Mouse (Mus musculus): ENCODE results near the gene Tex52. TPM values are rescaled to one million over a fixed set of nuclear protein-coding genes. Genes with fewer than 3 reads are reported as not detected.

Tex52 gene
- polyA plus RNA-seq, 1 experiment from 2014 or later, result 0.42 TPM

DNA sequence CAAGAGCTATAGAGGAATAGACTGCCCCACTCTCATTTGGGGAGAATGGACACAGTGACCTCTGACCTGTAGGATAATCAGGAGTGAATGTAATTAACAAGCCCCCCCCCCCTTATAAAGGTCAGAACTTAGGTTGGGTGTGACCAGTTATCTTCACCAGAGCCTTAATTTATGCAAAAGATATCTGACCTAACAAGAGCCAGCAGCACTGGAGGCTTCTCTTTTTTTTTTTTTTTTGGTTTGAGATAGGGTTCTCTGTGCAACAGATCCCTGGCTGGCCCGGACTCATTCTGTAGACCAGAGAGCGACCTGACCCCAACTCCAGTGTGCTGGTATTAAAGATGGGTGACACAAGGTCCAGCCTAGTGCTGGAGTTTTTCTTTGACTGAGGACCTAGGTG, 54.0 kb downstream of the Tex52 start:
- Histone ChIP-seq H3K4me2 (no peak overlapping the region), H3K27ac (ENCODE audit: low read depth, low read length) (no peak overlapping the region), H3K4me1 (ENCODE audit: control insufficient read depth, insufficient read depth, low read length) (no peaks in the 10 kb centered on the region), H3K9ac (ENCODE audit: low read depth, low read length) (no peak overlapping the region), H3K4me3 (ENCODE audit: low read depth, low read length) (no peak overlapping the region), H3K36me3 (ENCODE audit: control insufficient read depth, insufficient read depth, low read length) (peaks cover 51% of the 10 kb centered on the region), H3K27me3 (ENCODE audit: control insufficient read depth, insufficient read depth, low read length) (no peaks in the 10 kb centered on the region), H3K9me3 (replicated peaks; ENCODE audit: control insufficient read depth, low read length) (no peaks in the 10 kb centered on the region)
- 94% methylated on average over 2 of the region's 2 CpGs for WGBS (ENCODE audit: insufficient replicate concordance)
- no peak for ATAC-seq (replicated peaks; ENCODE audit: insufficient number of reproducible peaks, low FRiP score, low TSS enrichment)

DNA sequence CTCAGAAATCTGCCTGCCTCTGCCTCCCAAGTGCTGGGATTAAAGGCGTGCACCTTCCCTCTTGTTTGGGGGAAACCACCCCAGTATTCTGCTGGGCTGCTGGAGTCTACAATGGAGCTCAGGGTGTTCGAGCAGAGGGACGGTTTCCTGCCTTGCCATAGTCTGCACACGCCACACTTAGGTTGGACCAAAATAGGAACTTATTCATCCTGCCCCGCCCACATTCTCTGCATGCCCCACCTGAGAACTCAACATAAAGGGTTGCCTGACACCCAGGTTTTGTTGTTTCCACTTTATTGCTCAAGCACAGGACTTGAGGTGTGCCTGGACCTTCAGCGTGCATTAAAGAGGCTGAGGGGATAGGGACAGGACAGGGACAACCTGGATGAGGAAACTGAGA, 54.6 kb downstream of the Tex52 start:
- 87% methylated on average over 6 of the region's 6 CpGs for WGBS (ENCODE audit: insufficient replicate concordance)

DNA sequence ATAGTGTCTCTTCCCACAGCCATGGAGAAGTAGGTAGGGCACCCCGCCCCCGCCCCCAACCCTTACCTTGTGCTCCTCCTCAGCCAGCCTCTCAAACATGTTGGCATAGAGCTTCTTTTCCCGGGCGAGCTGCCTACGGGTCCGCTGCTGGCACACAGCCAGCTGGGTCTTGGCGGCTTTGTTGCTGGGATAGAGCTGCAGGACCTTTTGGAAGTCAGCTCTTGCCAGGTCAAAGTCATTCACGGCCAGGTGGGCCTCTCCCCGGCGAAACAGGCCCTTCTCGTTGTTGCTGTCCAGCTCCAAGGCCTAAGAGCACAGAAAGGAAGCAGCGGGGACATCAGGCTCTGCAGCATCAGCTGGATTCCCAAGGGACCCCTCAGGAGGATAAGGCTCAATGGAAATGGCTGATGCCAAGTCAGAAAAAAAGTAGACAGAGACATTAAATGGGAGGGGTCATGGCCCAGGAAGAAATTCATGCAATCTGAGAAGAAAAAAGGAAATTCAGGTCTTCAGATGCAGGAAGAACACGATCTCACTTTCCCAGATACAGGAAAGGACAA, 57.2 kb downstream of the Tex52 start:
- ATAC-seq (replicated peaks; ENCODE audit: insufficient number of reproducible peaks, low FRiP score, low TSS enrichment), result no peak
- Histone ChIP-seq H3K4me3 (ENCODE audit: low read depth, low read length) (no peak overlapping the region), H3K36me3 (ENCODE audit: control insufficient read depth, insufficient read depth, low read length) (peaks cover 59% of the 10 kb centered on the region), H3K9ac (ENCODE audit: low read depth, low read length) (no peak overlapping the region), H3K4me1 (ENCODE audit: control insufficient read depth, insufficient read depth, low read length) (peaks cover 22% of the 10 kb centered on the region), H3K4me2 (no peak overlapping the region), H3K27me3 (ENCODE audit: control insufficient read depth, insufficient read depth, low read length) (no peaks in the 10 kb centered on the region), H3K27ac (ENCODE audit: low read depth, low read length) (no peak overlapping the region), H3K9me3 (replicated peaks; ENCODE audit: control insufficient read depth, low read length) (no peaks in the 10 kb centered on the region)
- WGBS (ENCODE audit: insufficient replicate concordance), result 94% methylated on average over 13 of the region's 13 CpGs

More for the DNA sequence above, 54.6 kb downstream of the Tex52 start:
- Histone ChIP-seq H3K4me1 (ENCODE audit: control insufficient read depth, insufficient read depth, low read length) (peaks cover 4% of the 10 kb centered on the region), H3K4me3 (ENCODE audit: low read depth, low read length) (no peak overlapping the region), H3K36me3 (ENCODE audit: control insufficient read depth, insufficient read depth, low read length) (peaks cover 55% of the 10 kb centered on the region), H3K9me3 (replicated peaks; ENCODE audit: control insufficient read depth, low read length) (no peaks in the 10 kb centered on the region), H3K9ac (ENCODE audit: low read depth, low read length) (no peak overlapping the region), H3K27me3 (ENCODE audit: control insufficient read depth, insufficient read depth, low read length) (no peaks in the 10 kb centered on the region), H3K27ac (ENCODE audit: low read depth, low read length) (no peak overlapping the region), H3K4me2 (no peak overlapping the region)
- no peak for ATAC-seq (replicated peaks; ENCODE audit: insufficient number of reproducible peaks, low FRiP score, low TSS enrichment)

DNA sequence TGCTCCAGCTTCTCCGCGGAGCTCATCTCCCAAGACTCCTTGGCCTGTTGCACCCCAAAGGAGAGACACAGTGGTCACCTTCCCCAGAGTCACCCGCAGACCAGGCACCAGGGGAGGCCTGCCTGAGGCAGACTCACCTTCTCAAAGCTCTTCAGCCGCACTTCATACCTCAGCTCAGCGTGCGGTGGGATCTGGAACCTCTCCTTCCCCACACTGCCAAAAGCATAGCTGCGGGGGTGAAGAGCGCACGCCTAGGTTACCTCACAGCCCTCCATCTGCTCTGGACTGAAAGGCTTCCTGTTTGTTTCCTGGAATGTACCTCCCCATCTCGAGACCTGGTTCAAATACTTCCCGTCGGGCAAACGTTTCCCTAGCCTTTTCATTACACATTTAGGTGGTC, 58.3 kb downstream of the Tex52 start:
- ATAC-seq (replicated peaks; ENCODE audit: insufficient number of reproducible peaks, low FRiP score, low TSS enrichment), result no peak
- WGBS (ENCODE audit: insufficient replicate concordance), result 89% methylated on average over 13 of the region's 13 CpGs

More for the DNA sequence above, 58.3 kb downstream of the Tex52 start:
- Histone ChIP-seq H3K4me3 (ENCODE audit: low read depth, low read length) (no peak overlapping the region), H3K27ac (ENCODE audit: low read depth, low read length) (no peak overlapping the region), H3K4me1 (ENCODE audit: control insufficient read depth, insufficient read depth, low read length) (peaks cover 22% of the 10 kb centered on the region), H3K9ac (ENCODE audit: low read depth, low read length) (no peak overlapping the region), H3K9me3 (replicated peaks; ENCODE audit: control insufficient read depth, low read length) (no peaks in the 10 kb centered on the region), H3K36me3 (ENCODE audit: control insufficient read depth, insufficient read depth, low read length) (peaks cover 57% of the 10 kb centered on the region), H3K4me2 (no peak overlapping the region), H3K27me3 (ENCODE audit: control insufficient read depth, insufficient read depth, low read length) (no peaks in the 10 kb centered on the region)

Other genes with a start within 250 kb of the Tex52 start
- gene Tspan9, start 231.9 kb upstream of the Tex52 start, polyA plus RNA-seq (2014; fragmentation: Nextera tagmentation; extraction: Ambion mirVana), result 130 and 148 TPM in 2 replicates
- gene Tead4, start 74.6 kb upstream of the Tex52 start, polyA plus RNA-seq (2014; fragmentation: Nextera tagmentation; extraction: Ambion mirVana), result 2.3 and 4.1 TPM in 2 replicates
- 10.5 and 14.9 TPM in 2 replicates for gene Tulp3, start 19.6 kb upstream of the Tex52 start, polyA plus RNA-seq (2014; fragmentation: Nextera tagmentation; extraction: Ambion mirVana)
- 101 and 105 TPM in 2 replicates for gene Rhno1, start 12.5 kb upstream of the Tex52 start, polyA plus RNA-seq (2014; fragmentation: Nextera tagmentation; extraction: Ambion mirVana)
- gene Foxm1, start 12.5 kb upstream of the Tex52 start, polyA plus RNA-seq (2014; fragmentation: Nextera tagmentation; extraction: Ambion mirVana), result 23.1 and 26.1 TPM in 2 replicates
- not detected in 2 replicates for gene Gm44596, start within 50 bp of the Tex52 start, polyA plus RNA-seq (2014; fragmentation: Nextera tagmentation; extraction: Ambion mirVana)
- gene Nrip2, start 23.8 kb downstream of the Tex52 start, polyA plus RNA-seq (2014; fragmentation: Nextera tagmentation; extraction: Ambion mirVana), result 1.9 TPM in 2 replicates
- gene Itfg2, start 49.5 kb downstream of the Tex52 start, polyA plus RNA-seq (2014; fragmentation: Nextera tagmentation; extraction: Ambion mirVana), result 25.8 and 26.3 TPM in 2 replicates
- gene Fkbp4, start 63.2 kb downstream of the Tex52 start, polyA plus RNA-seq (2014; fragmentation: Nextera tagmentation; extraction: Ambion mirVana), result 270 and 303 TPM in 2 replicates
- 0.24 and 1.1 TPM in 2 replicates for gene Pzp, start 151.3 kb downstream of the Tex52 start, polyA plus RNA-seq (2014; fragmentation: Nextera tagmentation; extraction: Ambion mirVana)
- 0.32 TPM in 1 of 2 replicates, not detected in the other for gene A2ml1, start 206.2 kb downstream of the Tex52 start, polyA plus RNA-seq (2014; fragmentation: Nextera tagmentation; extraction: Ambion mirVana)
- not detected in 2 replicates for gene Klrb1a, start 248.1 kb downstream of the Tex52 start, polyA plus RNA-seq (2014; fragmentation: Nextera tagmentation; extraction: Ambion mirVana)